Mouse (Mus musculus) liver, embryonic 16.5 days (tissue): Measurements from ENCODE around the gene 4930595D18Rik. TPM values are rescaled to one million over a fixed set of nuclear protein-coding genes. Genes with fewer than 3 reads are reported as not detected.

Experiments used
- ATAC-seq: fragments of 200-750 bp; cut with Nextera tagmentation; 2 replicates; pipeline ENCODE4 v1.8.0; 2017; ENCODE audit warnings: low read depth, mild to moderate bottlenecking, moderate number of reproducible peaks, moderate library complexity
- H3K27ac ChIP-seq: fragments of 300-500 bp; sonication (generic); 2 replicates; pipeline ENCODE4 v1.5.1; 2014; ENCODE audit warnings: mild to moderate bottlenecking, low read length
- H3K27me3 ChIP-seq: fragments of 300-500 bp; sonication (generic); 2 replicates; pipeline ENCODE4 v1.6.1; 2014; ENCODE audit warnings: low read depth, low read length, mixed read lengths; ENCODE audit not compliant: control insufficient read depth, insufficient read depth
- H3K36me3 ChIP-seq: fragments of 300-500 bp; sonication (generic); 2 replicates; pipeline ENCODE4 v1.6.1; 2014; ENCODE audit warnings: mild to moderate bottlenecking; ENCODE audit not compliant: control insufficient read depth, insufficient read depth
- H3K4me1 ChIP-seq: fragments of 300-500 bp; sonication (generic); 2 replicates; pipeline ENCODE4 v1.6.1; 2014; ENCODE audit warnings: low read depth, low read length, mixed read lengths; ENCODE audit not compliant: control insufficient read depth
- H3K4me2 ChIP-seq: fragments of 300-500 bp; sonication (generic); 2 replicates; pipeline ENCODE4 v1.6.1; 2014; ENCODE audit warnings: low read depth, low read length, mixed read lengths
- H3K4me3 ChIP-seq: fragments of 300-500 bp; sonication (generic); 2 replicates; pipeline ENCODE4 v1.5.1; 2014; ENCODE audit warnings: low read depth, mild to moderate bottlenecking, low read length
- H3K9ac ChIP-seq: fragments of 300-500 bp; sonication (generic); 2 replicates; pipeline ENCODE4 v1.6.1; 2014; ENCODE audit warnings: low read depth, low read length
- H3K9me3 ChIP-seq: fragments of 300-500 bp; sonication (generic); replicated peaks from 2 replicates; pipeline ENCODE4 v1.6.1; 2016; ENCODE audit warnings: low read length; ENCODE audit not compliant: control insufficient read depth
- WGBS: fragments of 180-500 bp; shearing (Covaris S2); extraction: QIAGEN DNeasy Blood & Tissue Kit; methylation state at CpG from one replicate; pipeline ENCODE4 v1.1.7; 2014; ENCODE audit not compliant: insufficient replicate concordance; 5-methylcytosine and 5-hydroxymethylcytosine counted together
- polyA plus RNA-seq: library from polyadenylated mRNA; unstranded; fragments of >200 nt; fragmentation: Nextera tagmentation; extraction: Ambion mirVana; gene quantifications from 2 replicates; pipeline ENCODE4 v1.2.1, GENCODE M21; 2015

The 4930595D18Rik gene
- polyA plus RNA-seq, 1 experiment from 2014 or later: not detected

DNA sequence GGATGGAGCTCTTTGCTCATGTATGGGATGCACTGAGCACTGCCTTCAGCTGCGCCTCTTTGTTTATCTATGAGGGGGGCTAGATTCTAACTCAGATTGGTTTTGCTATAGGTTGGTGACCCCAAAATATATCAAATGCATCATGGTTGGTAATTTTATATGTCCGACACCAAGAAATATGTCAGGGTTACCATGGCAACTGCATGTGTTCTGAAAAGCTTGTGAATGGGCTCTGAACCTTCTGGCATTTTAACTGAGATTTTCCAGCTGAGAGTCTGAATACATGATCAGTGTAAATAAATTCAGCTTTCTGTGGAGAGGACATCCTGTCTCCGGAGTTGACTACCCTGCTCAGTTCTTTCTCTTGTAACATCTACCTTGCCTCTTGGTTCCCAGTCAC lies 19.7 kb upstream of the 4930595D18Rik start:
- H3K9me3 ChIP-seq: no peaks in the 10 kb centered on the region
- H3K4me2 ChIP-seq: no peak overlapping the region
- H3K4me3 ChIP-seq: no peak overlapping the region
- no peaks in the 10 kb centered on the region for H3K27me3 ChIP-seq
- H3K27ac ChIP-seq: no peak overlapping the region
- no peaks in the 10 kb centered on the region for H3K36me3 ChIP-seq
- no peak for ATAC-seq
- 72% methylated on average over 3 of the region's 3 CpGs for WGBS
- H3K4me1 ChIP-seq: no peaks in the 10 kb centered on the region
- H3K9ac ChIP-seq: no peak overlapping the region

DNA sequence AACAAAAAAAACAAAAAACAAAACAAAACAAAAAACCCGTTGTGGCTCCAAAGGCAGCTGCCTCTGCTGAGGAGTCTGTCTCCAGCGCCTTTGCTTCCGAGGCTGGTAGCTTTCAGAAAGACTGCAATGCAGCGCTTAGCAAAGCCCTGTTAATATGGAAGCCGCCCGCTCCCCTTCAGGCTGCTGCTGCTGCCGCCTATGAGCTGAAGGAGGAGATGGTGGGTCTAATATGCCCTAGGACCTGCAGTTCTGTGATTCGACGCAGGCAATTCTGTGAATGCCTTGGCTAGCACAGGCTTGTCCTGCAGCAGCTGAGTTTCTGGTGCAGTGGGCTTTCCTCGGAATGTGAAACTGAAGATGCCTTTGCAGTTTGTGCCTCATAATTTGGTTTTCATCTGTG lies 18.8 kb upstream of the 4930595D18Rik start:
- H3K4me3 ChIP-seq: no peak overlapping the region
- WGBS: 77% methylated on average over 10 of the region's 10 CpGs
- H3K27me3 ChIP-seq: no peaks in the 10 kb centered on the region
- H3K4me2 ChIP-seq: no peak overlapping the region
- ATAC-seq: no peak
- H3K27ac ChIP-seq: no peak overlapping the region
- no peak overlapping the region for H3K9ac ChIP-seq
- no peaks in the 10 kb centered on the region for H3K4me1 ChIP-seq
- no peaks in the 10 kb centered on the region for H3K9me3 ChIP-seq
- H3K36me3 ChIP-seq: no peaks in the 10 kb centered on the region

DNA sequence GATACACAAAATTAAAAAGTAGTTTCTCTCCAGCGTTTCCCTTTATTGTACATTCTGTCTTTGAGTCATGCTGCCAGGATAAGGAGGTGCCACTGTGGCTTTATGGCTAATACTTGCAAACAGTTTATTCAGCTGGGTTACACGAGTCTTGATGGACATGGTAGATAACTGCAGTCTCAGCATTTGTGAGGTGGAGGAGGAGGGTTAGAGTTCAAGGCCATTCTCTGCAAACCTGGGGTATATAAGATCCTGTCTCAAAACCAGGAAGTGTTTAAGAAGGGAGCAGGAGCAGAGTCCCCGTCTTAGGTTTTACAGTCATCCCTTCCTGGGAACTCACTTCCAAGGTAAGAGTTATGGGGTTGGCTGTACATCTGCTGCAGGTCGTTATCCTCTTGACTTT lies 12.3 kb upstream of the 4930595D18Rik start:
- 59% methylated on average over 4 of the region's 4 CpGs for WGBS
- Histone ChIP-seq H3K4me3 (no peak overlapping the region), H3K27me3 (no peaks in the 10 kb centered on the region), H3K4me1 (no peaks in the 10 kb centered on the region; the same call in 1 of the 2 replicates), H3K27ac (no peak overlapping the region), H3K9ac (no peak overlapping the region), H3K9me3 (no peaks in the 10 kb centered on the region), H3K36me3 (no peaks in the 10 kb centered on the region), H3K4me2 (no peak overlapping the region)
- no peak for ATAC-seq

DNA sequence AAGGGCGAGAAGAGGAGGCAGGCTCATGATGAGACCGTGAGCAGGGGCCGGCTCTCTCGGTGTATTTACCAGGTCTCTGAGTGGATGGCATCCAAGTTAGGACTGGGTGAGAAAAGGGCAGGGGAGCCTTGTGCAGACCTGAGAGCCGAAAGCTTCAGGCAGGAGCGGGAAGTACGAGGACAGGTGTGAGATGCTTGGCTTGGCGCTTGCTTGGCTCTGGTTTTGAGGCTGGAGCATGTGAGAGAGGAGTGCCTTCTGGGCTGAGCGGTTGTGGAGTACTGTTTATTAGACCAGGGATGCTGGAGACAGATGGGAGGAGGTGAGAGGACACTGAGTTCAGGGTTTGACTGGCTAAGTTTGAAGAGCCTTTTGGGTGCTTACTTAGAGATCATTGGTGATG lies 9.0 kb upstream of the 4930595D18Rik start:
- Histone ChIP-seq H3K27ac (peak overlapping the region; percentile 10; the same call in 1 of the 2 replicates), H3K36me3 (no peaks in the 10 kb centered on the region), H3K27me3 (no peaks in the 10 kb centered on the region), H3K9me3 (no peaks in the 10 kb centered on the region), H3K9ac (no peak overlapping the region), H3K4me3 (no peak overlapping the region), H3K4me1 (no peaks in the 10 kb centered on the region; the same call in 1 of the 2 replicates), H3K4me2 (no peak overlapping the region)
- no peak for ATAC-seq
- WGBS: 75% methylated on average over 9 of the region's 9 CpGs

DNA sequence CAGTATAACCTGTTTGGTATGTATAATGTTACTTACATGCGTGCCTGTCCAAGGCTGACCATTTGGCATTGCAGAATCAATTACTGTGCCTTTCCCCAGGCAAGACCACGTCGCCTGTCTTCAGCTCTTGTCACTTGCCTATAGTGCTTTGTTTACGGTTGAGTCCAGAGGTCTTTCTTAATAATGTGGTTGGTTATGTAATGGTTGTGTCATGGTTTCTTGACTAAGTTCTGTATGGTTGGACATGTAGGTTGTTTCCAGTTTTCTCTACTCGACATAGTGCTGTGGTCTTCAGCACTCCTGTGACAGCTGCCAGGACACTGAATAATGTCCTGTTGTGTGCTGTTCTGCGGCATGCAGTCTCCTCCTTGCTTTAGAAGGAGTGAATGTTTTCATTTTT lies 8.5 kb upstream of the 4930595D18Rik start:
- Histone ChIP-seq H3K36me3 (no peaks in the 10 kb centered on the region), H3K4me1 (no peaks in the 10 kb centered on the region; the same call in 1 of the 2 replicates), H3K9me3 (no peaks in the 10 kb centered on the region), H3K4me3 (no peak overlapping the region), H3K27me3 (no peaks in the 10 kb centered on the region), H3K9ac (no peak overlapping the region), H3K27ac (no peak overlapping the region), H3K4me2 (no peak overlapping the region)
- 58% methylated on average over 6 of the region's 6 CpGs for WGBS
- no peak for ATAC-seq

DNA sequence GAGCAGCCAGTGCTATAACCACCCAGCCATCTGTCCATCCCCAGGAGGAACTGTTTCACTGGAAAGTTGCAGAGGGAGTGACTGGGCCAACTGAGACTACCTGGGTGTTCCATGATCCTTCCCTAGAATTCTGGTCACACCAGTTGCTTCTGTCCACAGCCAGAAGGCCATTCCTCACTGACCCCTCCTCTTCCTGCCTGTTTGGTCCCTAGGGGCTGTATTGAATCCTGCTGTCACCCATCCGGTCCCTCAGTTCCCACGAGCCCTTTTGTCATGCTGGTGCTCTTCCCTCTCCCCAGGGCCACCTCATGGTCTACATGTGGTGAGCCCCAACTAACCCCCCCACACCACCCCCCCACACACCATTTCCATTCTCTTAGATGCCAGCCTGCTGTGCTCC lies 6.6 kb upstream of the 4930595D18Rik start:
- ATAC-seq: no peak
- Histone ChIP-seq H3K9ac (no peak overlapping the region), H3K4me1 (no peaks in the 10 kb centered on the region; the same call in 1 of the 2 replicates), H3K27me3 (no peaks in the 10 kb centered on the region), H3K4me3 (no peak overlapping the region), H3K36me3 (no peaks in the 10 kb centered on the region), H3K27ac (no peak overlapping the region), H3K4me2 (no peak overlapping the region), H3K9me3 (no peaks in the 10 kb centered on the region)
- 60% methylated on average over 2 of the region's 2 CpGs for WGBS

DNA sequence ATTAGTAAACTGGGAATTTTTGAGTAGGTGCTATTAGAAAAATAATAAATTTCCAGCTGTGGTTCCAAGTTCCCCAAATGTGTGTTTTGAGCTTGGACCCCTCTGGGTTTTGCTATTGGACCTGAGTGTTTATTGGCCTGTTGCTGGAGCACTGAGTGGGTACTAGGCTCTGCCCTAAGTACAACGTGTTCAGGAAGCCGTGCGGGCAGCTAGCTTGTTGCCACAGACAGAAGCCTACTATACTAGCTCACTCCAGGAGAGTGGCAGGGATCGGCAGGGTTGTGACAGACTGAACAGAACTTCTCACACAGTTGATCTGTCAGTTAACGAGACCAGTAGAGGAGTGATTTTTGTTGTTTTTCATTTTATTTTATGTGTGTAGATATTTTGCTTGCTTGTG lies 6.1 kb upstream of the 4930595D18Rik start:
- Histone ChIP-seq H3K27ac (no peak overlapping the region), H3K4me1 (no peaks in the 10 kb centered on the region; the same call in 1 of the 2 replicates), H3K4me3 (no peak overlapping the region), H3K36me3 (no peaks in the 10 kb centered on the region), H3K9ac (no peak overlapping the region), H3K9me3 (no peaks in the 10 kb centered on the region), H3K27me3 (no peaks in the 10 kb centered on the region), H3K4me2 (no peak overlapping the region)
- ATAC-seq: no peak
- 62% methylated on average over 5 of the region's 5 CpGs for WGBS

DNA sequence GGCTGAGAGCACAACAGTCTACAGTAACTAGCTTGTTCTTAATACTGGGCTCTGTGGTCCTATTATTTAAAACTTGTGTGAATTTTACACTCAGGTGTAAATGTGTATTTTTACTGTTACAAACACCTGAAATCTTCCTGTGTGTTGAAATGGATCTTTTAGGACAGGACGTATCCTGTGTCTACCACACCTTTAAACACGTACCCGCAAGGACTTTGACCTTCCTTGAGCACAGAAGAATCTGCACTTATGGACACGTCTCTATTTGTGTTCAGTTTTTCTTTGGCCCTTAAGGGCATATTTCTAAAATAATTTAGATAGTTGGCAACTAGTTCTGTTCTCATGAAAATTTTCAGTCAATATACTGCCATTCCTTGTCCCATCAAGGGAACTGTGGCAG lies 4.0 kb upstream of the 4930595D18Rik start:
- H3K4me1 ChIP-seq: no peaks in the 10 kb centered on the region; the same call in 1 of the 2 replicates
- H3K4me2 ChIP-seq: no peak overlapping the region
- no peak overlapping the region for H3K27ac ChIP-seq
- no peaks in the 10 kb centered on the region for H3K27me3 ChIP-seq
- ATAC-seq: no peak
- no peak overlapping the region for H3K4me3 ChIP-seq
- H3K9ac ChIP-seq: no peak overlapping the region
- H3K36me3 ChIP-seq: no peaks in the 10 kb centered on the region
- WGBS: 79% methylated on average over 4 of the region's 4 CpGs
- H3K9me3 ChIP-seq: no peaks in the 10 kb centered on the region

DNA sequence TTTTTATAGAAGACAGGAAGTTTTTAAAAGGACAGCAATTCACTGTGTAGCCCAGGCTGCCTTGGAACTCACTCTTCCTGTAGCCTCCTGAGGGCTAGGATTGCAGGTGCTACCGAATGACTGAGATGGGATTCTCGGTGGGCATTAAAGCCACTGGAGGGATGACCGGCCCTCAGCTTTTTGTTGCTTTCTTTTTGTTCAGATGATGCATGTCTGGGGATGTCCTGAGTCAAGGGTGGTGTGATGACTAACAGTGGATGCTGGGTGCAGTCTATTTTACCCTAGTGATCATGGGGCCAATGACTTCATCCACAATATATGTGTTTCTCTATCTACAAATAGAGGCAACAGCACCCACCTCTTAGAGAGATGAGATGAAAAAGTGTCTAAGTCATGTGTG lies 2.7 kb upstream of the 4930595D18Rik start:
- no peaks in the 10 kb centered on the region for H3K27me3 ChIP-seq
- no peak overlapping the region for H3K4me2 ChIP-seq
- H3K36me3 ChIP-seq: no peaks in the 10 kb centered on the region
- no peak overlapping the region for H3K27ac ChIP-seq
- H3K4me1 ChIP-seq: no peaks in the 10 kb centered on the region; the same call in 1 of the 2 replicates
- 82% methylated on average over 3 of the region's 3 CpGs for WGBS
- no peak overlapping the region for H3K9ac ChIP-seq
- no peak for ATAC-seq
- no peak overlapping the region for H3K4me3 ChIP-seq
- H3K9me3 ChIP-seq: no peaks in the 10 kb centered on the region
